Mouse (Mus musculus): ENCODE data around the gene Tjp2. TPM values are rescaled to one million over a fixed set of nuclear protein-coding genes. Genes with fewer than 3 reads are reported as not detected.

The Tjp2 gene
- polyA plus RNA-seq, 1 experiment from 2014 or later = 30.8 TPM

DNA sequence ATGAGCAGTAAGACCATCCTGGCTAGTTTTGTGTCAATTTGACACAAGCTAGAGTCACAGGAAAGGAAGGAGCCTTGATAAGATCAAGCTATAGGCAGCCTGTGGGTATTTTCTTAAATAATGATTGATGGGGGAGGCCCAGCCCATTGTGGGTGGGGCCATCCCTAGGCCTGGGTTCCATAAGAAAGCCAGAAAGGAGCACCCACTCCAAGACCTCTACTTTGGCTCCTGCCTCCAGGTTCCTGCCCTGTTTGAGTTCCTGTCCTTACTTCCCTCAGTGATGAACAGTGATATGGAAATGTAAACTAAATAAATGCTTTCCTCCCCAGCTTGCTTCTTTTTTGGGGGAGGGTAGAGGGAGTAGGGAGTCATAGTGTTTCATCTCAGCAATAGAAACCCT, 7.0 kb downstream of the Tjp2 start:
- Histone ChIP-seq H3K4me3 (no peak overlapping the region), H3K36me3 (no peaks in the 10 kb centered on the region), H3K27me3 (ENCODE audit: low read depth, poor library complexity, severe bottlenecking) (peaks cover 7% of the 10 kb centered on the region), H3K4me1 (peaks cover 39% of the 10 kb centered on the region), H3K27ac (replicated peaks) (no peak overlapping the region), H3K9me3 (replicated peaks) (no peaks in the 10 kb centered on the region)
- no peak for DNase-seq (ENCODE audit: low spot score)

DNA sequence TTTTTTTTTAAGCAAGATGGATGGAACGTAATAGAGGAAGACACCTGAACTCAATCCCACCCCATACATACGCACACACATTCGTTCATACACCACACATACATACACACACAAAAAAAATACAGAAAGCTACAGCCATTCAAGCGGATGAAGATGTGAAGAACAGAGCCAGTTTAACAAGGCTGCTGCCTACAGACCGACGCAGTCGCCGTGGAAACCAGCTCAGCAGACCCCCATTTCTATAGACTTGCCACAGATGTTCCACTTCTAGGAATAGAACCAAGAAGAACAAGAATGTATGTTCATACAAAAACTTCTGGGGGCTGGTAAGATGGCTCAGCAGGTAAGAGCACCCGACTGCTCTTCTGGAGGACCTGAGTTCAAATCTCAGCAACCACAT, 8.1 kb downstream of the Tjp2 start:
- no peaks in the 10 kb centered on the region for H3K9me3 ChIP-seq (replicated peaks)
- DNase-seq (ENCODE audit: low spot score) = no peak
- H3K4me1 ChIP-seq = peaks cover 44% of the 10 kb centered on the region
- 81% methylated on average over 9 of the region's 9 CpGs for WGBS
- no peak overlapping the region for H3K4me3 ChIP-seq
- H3K36me3 ChIP-seq = no peaks in the 10 kb centered on the region
- H3K27ac ChIP-seq (replicated peaks) = no peak overlapping the region
- no peaks in the 10 kb centered on the region for H3K27me3 ChIP-seq (ENCODE audit: low read depth, poor library complexity, severe bottlenecking)

DNA sequence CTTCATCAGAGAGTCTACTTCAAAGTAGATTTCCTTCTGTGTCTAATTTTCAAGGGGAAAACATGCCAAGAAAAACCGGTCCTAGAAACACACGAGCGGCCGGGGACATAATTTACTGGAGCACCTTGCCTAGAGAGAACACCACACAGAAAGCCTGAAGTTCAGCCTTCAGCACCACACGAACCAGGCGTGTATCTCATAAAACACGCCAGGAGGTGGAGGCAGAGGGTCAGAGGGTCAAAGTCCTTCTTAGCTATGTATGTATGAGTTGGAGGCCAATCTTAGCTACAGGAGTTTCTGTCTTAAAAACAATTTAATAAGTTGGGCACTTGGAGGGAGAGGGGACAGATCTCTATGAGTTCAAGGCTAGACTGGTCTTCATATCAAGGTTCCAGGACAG, 9.9 kb downstream of the Tjp2 start:
- Histone ChIP-seq H3K9me3 (replicated peaks) (no peaks in the 10 kb centered on the region), H3K4me3 (no peak overlapping the region), H3K36me3 (no peaks in the 10 kb centered on the region), H3K27me3 (ENCODE audit: low read depth, poor library complexity, severe bottlenecking) (no peaks in the 10 kb centered on the region), H3K4me1 (peaks cover 33% of the 10 kb centered on the region), H3K27ac (replicated peaks) (no peak overlapping the region)
- DNase-seq (ENCODE audit: low spot score) = no peak
- 83% methylated on average over 7 of the region's 7 CpGs for WGBS

DNA sequence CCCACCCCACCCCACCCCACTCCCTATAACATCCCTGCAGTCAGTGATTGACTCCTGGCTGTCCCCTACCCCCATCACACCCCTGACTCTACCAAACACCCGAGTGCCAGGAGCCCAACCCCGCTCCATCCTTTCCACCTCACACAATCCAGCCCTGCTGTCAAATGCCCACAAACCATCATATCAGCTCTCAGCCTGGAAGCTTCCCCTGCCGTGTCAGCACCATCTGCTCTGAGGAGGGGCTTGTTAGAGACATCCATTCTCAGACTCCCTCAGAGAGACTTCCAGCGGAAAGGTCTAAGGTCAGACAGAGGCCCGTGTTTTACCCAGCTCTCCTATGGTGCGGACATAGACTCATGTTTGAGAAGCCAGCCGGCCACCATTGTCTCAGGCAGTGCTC, 11.5 kb downstream of the Tjp2 start:
- WGBS = 49% methylated on average over 7 of the region's 7 CpGs
- Histone ChIP-seq H3K4me1 (peaks cover 20% of the 10 kb centered on the region), H3K36me3 (no peaks in the 10 kb centered on the region), H3K27ac (replicated peaks) (no peak overlapping the region), H3K4me3 (no peak overlapping the region), H3K27me3 (ENCODE audit: low read depth, poor library complexity, severe bottlenecking) (no peaks in the 10 kb centered on the region), H3K9me3 (replicated peaks) (no peaks in the 10 kb centered on the region)
- DNase-seq (ENCODE audit: low spot score) = peak; percentile 41

DNA sequence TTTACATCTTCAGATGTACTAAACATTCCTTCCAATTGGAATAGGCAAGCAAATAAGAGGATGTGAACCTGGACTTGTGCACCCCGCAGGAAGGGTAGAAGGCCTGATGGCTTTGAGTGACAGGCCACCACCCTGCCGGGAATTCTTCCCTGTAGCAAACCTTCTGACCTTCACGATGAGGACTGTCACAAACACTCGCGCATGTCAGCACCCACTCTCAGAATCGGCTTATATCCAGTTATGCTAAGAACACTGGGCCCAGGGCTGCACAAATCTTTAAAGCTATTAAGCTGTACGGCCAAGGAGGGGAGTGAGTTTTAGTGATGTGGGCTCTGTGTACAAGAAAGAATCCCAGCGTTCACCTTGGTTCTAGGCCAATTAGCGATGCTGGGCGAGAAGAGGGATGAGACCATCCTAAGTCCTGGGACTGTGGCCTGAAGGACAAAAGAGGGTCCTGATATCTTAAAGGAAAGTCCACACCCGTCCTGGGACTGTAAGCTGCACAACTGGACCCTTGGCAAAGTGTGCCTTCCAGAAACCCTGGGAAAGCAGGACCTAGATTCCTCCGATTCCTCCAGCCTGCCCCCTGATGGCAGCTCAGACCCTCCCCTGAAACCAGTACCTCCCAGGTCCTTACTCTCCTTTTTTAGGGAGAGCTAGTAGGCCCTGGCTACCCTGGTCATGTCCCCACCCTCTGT, 12.1 kb downstream of the Tjp2 start:
- Histone ChIP-seq H3K27me3 (ENCODE audit: low read depth, poor library complexity, severe bottlenecking) (no peaks in the 10 kb centered on the region), H3K9me3 (replicated peaks) (no peaks in the 10 kb centered on the region), H3K36me3 (no peaks in the 10 kb centered on the region), H3K4me3 (no peak overlapping the region), H3K4me1 (peaks cover 20% of the 10 kb centered on the region), H3K27ac (replicated peaks) (no peak overlapping the region)
- no peak for DNase-seq (ENCODE audit: low spot score)
- WGBS = 85% methylated on average over 12 of the region's 12 CpGs

DNA sequence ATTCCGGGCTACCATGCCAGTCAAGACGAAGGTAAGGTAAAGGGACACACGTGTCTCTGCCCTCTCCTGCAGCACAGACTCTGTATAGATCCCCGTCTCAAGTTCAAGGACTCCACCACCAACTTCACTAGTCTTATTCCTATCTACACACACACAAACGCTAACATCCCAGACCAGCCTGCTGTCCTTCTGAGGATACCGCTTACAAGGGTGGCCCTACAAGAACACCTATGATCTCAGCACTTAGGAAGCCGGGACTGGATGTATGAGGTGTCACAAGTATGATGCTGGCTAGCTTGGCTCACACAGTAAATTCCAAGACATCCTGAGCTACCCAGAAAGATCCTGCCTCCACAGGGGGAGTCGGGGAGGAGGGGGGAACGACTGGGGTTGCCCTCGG, 13.7 kb downstream of the Tjp2 start:
- 75% methylated on average over 10 of the region's 10 CpGs for WGBS
- Histone ChIP-seq H3K4me1 (peaks cover 15% of the 10 kb centered on the region), H3K36me3 (no peaks in the 10 kb centered on the region), H3K27ac (replicated peaks) (no peak overlapping the region), H3K9me3 (replicated peaks) (no peaks in the 10 kb centered on the region), H3K4me3 (no peak overlapping the region), H3K27me3 (ENCODE audit: low read depth, poor library complexity, severe bottlenecking) (no peaks in the 10 kb centered on the region)
- DNase-seq (ENCODE audit: low spot score) = no peak

DNA sequence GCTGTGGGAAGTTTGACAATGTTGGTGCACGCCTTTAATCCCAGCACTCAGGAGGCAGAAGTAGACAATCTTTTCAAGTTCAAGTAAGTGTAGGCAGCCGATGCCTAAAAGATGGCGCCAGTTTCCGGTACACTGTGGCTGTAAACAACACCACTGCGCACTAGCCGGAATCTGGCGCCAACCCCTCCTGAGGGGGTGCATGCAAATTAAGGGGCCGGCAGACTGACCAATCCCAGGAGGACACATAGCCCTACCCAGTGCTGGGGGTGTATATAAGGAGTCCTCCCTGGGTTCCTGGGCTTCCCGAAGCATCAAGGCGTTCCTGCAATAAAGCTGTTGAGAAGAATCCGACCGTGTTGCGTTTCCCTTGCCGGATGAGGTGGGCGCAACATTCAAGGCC, 15.3 kb downstream of the Tjp2 start:
- DNase-seq (ENCODE audit: low spot score) = no peak
- Histone ChIP-seq H3K27me3 (ENCODE audit: low read depth, poor library complexity, severe bottlenecking) (no peaks in the 10 kb centered on the region), H3K4me3 (no peak overlapping the region), H3K9me3 (replicated peaks) (no peaks in the 10 kb centered on the region), H3K27ac (replicated peaks) (no peak overlapping the region), H3K4me1 (peaks cover 11% of the 10 kb centered on the region), H3K36me3 (no peaks in the 10 kb centered on the region)
- 93% methylated on average over 15 of the region's 15 CpGs for WGBS

DNA sequence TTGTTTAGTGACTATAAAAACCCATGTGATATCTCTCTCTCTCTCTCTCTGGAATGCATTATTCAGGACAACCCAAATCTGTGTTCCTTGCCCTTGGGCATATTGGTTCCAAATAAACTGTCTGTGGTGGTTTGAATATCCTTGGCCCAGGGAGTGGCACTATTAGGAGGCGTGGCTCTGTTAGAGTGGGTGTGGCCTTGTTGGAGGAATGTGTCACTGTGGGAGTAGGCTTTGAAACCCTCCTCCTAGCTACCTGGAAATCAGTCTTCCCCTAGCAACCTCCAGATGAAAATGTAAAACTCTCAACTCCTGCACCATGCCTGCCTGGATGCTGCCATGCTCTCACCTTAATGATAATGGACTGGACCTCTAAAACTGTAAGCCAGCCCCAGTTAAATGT, 16.9 kb downstream of the Tjp2 start:
- WGBS = 81% methylated on average over 1 of the region's 1 CpGs
- Histone ChIP-seq H3K27me3 (ENCODE audit: low read depth, poor library complexity, severe bottlenecking) (no peaks in the 10 kb centered on the region), H3K36me3 (no peaks in the 10 kb centered on the region), H3K27ac (replicated peaks) (no peak overlapping the region), H3K4me1 (peaks cover 6% of the 10 kb centered on the region), H3K4me3 (no peak overlapping the region), H3K9me3 (replicated peaks) (no peaks in the 10 kb centered on the region)
- no peak for DNase-seq (ENCODE audit: low spot score)

DNA sequence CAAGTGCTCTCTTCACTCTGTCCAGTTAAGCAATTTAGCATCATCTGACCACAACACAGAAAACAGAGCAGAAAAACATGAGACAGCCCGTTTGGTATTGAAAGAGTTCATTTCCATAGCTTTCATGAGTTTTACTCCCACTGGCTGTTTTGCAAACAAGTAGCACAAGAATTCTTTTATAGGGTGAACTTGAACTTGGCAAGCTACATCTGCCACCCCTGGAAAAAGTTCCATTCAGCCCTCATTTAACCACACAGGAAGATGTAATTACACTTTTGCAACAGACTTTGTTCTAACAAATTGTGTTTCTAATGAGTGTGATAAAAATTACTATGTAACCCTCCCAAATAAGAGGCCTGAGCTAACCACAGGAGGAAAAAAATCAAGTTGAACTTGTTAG, 19.8 kb downstream of the Tjp2 start:
- Histone ChIP-seq H3K27ac (replicated peaks) (no peak overlapping the region), H3K36me3 (no peaks in the 10 kb centered on the region), H3K27me3 (ENCODE audit: low read depth, poor library complexity, severe bottlenecking) (no peaks in the 10 kb centered on the region), H3K4me3 (no peak overlapping the region), H3K9me3 (replicated peaks) (no peaks in the 10 kb centered on the region), H3K4me1 (no peaks in the 10 kb centered on the region)
- WGBS = 74% methylated on average over 1 of the region's 1 CpGs
- no peak for DNase-seq (ENCODE audit: low spot score)

DNA sequence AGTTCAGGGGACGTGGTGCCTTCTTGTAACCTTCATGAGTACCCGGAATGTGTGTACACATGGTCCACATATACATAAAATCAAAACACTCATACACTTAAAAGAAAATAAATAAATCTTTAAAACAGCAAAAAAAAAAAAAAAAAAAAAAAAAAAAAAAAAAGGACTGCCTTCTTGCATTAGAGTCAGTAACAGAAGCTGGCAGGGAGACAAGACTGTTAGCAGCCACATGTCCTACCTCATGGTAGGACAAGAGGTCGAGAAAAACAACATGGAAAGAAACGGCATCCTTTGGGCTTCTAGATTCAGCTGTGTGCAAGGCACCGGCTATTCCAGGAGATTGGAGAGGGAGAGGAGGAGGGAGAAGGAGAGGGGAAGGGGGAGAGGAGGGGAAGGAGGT, 23.0 kb downstream of the Tjp2 start:
- H3K27me3 ChIP-seq (ENCODE audit: low read depth, poor library complexity, severe bottlenecking) = no peaks in the 10 kb centered on the region
- no peaks in the 10 kb centered on the region for H3K9me3 ChIP-seq (replicated peaks)
- DNase-seq (ENCODE audit: low spot score) = no peak
- WGBS = 90% methylated on average over 4 of the region's 5 CpGs
- no peak overlapping the region for H3K4me3 ChIP-seq
- no peaks in the 10 kb centered on the region for H3K4me1 ChIP-seq
- H3K27ac ChIP-seq (replicated peaks) = no peak overlapping the region
- no peaks in the 10 kb centered on the region for H3K36me3 ChIP-seq

DNA sequence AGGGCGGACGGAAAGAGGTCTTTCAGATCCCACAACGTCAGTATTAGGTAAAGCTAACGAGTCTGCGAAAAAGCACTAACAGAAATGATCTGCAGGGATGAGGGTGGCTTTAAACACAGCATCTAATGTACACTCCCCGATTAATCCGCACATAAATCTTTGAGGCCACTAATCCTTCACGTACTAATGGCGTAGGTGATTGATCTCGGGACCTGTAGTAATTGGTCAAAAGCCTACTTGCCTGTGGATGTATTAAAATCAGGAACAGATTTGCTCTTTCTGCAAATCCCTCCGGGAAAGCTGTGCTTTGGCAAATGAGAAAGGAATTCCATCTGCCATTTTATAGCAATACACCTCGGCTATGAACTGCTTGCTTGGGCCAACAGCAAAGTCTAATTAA, 24.3 kb downstream of the Tjp2 start:
- Histone ChIP-seq H3K27ac (replicated peaks) (no peak overlapping the region), H3K4me1 (no peaks in the 10 kb centered on the region), H3K4me3 (no peak overlapping the region), H3K36me3 (no peaks in the 10 kb centered on the region), H3K9me3 (replicated peaks) (no peaks in the 10 kb centered on the region), H3K27me3 (ENCODE audit: low read depth, poor library complexity, severe bottlenecking) (no peaks in the 10 kb centered on the region)
- DNase-seq (ENCODE audit: low spot score) = no peak
- 81% methylated on average over 12 of the region's 12 CpGs for WGBS

DNA sequence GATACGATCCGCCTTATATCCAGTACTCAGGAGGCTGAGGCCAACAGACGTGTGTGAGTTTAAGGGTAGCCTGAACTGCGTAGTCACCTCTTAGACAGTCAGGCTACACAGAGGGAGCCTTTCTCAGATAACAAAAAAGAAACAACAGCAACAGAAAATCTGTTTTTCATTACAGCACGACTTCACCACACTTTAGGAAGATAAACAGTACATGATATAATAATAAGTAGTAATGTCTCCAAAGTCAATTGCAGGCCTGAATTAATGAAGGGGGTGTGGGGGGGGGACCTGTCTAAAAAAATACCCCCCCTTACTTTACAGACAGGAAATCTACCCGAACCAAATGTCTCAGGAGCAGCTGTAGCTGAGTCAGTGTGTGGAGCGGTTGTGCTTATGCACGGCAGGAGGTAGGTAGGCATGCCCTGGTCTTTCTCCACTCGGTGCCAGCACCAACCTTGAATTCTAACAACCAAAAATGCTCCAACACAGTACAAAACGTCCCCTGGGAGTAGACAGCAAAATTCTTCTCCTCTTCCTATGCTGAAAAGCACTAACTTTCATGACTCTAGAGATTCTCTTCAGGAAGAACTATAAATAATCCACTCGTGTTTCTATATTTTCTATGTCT, 26.0 kb downstream of the Tjp2 start:
- Histone ChIP-seq H3K36me3 (no peaks in the 10 kb centered on the region), H3K27me3 (ENCODE audit: low read depth, poor library complexity, severe bottlenecking) (no peaks in the 10 kb centered on the region), H3K4me3 (no peak overlapping the region), H3K9me3 (replicated peaks) (peaks cover 3% of the 10 kb centered on the region; the same call in 1 of the 2 replicates), H3K27ac (replicated peaks) (no peak overlapping the region), H3K4me1 (no peaks in the 10 kb centered on the region)
- 74% methylated on average over 11 of the region's 11 CpGs for WGBS
- DNase-seq (ENCODE audit: low spot score) = no peak

DNA sequence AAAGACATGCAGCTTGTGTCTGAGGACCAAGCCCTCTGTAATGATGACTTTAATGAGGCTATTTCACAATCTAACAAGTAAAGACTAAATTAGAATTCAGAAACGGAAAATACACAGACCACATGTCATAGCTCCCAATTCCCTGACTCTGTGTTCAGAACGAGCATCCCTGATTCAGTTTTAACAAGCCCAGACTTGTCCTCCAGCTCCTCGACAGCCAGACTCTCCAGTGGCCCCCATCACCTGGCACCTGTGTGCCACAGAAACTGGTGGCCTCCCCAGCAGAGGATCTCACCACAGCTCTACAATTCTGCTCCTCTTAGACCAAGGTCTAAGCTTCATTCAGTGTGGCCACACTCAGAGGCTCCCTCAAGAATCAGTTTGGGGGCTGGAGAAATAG, 27.5 kb downstream of the Tjp2 start:
- Histone ChIP-seq H3K4me3 (no peak overlapping the region), H3K36me3 (no peaks in the 10 kb centered on the region), H3K27ac (replicated peaks) (no peak overlapping the region), H3K27me3 (ENCODE audit: low read depth, poor library complexity, severe bottlenecking) (no peaks in the 10 kb centered on the region), H3K4me1 (no peaks in the 10 kb centered on the region), H3K9me3 (replicated peaks) (peaks cover 3% of the 10 kb centered on the region; the same call in 1 of the 2 replicates)
- DNase-seq (ENCODE audit: low spot score) = no peak
- 74% methylated on average over 3 of the region's 3 CpGs for WGBS

Data from midbrain, embryonic 10.5 days (tissue).